18 mouse cellular contexts compared by ENCODE assay signal in the genomic region with DNA sequence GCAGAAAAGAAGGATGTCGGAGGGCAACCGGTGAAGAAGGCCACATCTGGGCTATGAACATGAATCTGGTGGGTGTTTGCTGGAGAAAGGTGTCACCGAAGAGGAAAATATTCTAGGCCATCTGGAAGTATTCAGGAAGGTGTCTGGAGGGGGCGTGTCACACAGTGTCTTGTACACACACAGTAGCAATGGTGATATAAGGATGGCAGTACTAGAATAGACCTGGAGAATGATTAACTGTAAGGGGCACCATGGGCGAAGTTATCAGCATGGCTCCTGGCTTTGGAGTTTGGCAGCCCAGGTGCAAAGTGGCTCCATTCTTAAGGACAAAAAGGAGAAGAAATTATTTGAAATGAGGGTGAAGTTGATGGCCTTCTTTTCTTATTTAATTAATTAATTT. TPM values are rescaled to one million over a fixed set of nuclear protein-coding genes. Genes with fewer than 3 reads are reported as not detected.
"Had no signal": no experiment of that assay in that cellular context is flagged by ENCODE, and none has a peak within 500 bp of the region (broad histone marks: within the 10 kb centered on the region; RNA-seq: fewer than 3 reads in every experiment).

No protein-coding gene starts in this region.

- H3K27ac ChIP-seq: midbrain, embryonic 10.5 days; midbrain, embryonic 12.5 days; neural tube, embryonic 13.5 days; neural tube, embryonic 15.5 days; stomach, embryonic 15.5 days; stomach, postnatal 0 days had no signal

- DNase-seq: lung, adult 18-20 months; lung, embryonic 14.5 days; lung, postnatal 10 days; lung, postnatal 4 days; midbrain, embryonic 14.5 days; retina, postnatal 1 day; right cerebral cortex, adult 18-20 months; thymus, adult 2 months; thymus, postnatal 25 days; thymus, postnatal 4 days had no signal

- H3K27me3 ChIP-seq: midbrain, embryonic 12.5 days; neural tube, embryonic 13.5 days; neural tube, embryonic 15.5 days; stomach, embryonic 15.5 days had no signal

- H3K36me3 ChIP-seq: midbrain, embryonic 10.5 days; midbrain, embryonic 12.5 days; neural tube, embryonic 13.5 days; neural tube, embryonic 15.5 days; stomach, embryonic 15.5 days had no signal

- H3K9ac ChIP-seq: lung, embryonic 14.5 days; midbrain, embryonic 12.5 days; neural tube, embryonic 13.5 days; neural tube, embryonic 15.5 days; stomach, embryonic 15.5 days had no signal

- H3K4me2 ChIP-seq: lung, embryonic 14.5 days; midbrain, embryonic 12.5 days; neural tube, embryonic 13.5 days; neural tube, embryonic 15.5 days; stomach, embryonic 15.5 days had no signal

- H3K4me1 ChIP-seq: midbrain, embryonic 10.5 days; midbrain, embryonic 12.5 days; neural tube, embryonic 13.5 days; neural tube, embryonic 15.5 days; stomach, embryonic 15.5 days had no signal

- H3K4me3 ChIP-seq: midbrain, embryonic 10.5 days; midbrain, embryonic 12.5 days; myocyte; neural tube, embryonic 13.5 days; neural tube, embryonic 15.5 days; stomach, embryonic 15.5 days had no signal

- H3K9me3 ChIP-seq: midbrain, embryonic 10.5 days; midbrain, embryonic 12.5 days; neural tube, embryonic 13.5 days; neural tube, embryonic 15.5 days; stomach, embryonic 15.5 days had no signal

- ATAC-seq: midbrain, embryonic 16.5 days had no signal

RNA-seq across cellular contexts. Expression of a gene that starts 17.8 kb away (rescaled TPM):
- polyA plus RNA-seq: midbrain, embryonic 10.5 days; midbrain, embryonic 16.5 days had no signal
